Mouse (Mus musculus): ENCODE results near the gene Olfr1508. TPM values are rescaled to one million over a fixed set of nuclear protein-coding genes. Genes with fewer than 3 reads are reported as not detected.

Olfr1508 gene
- not detected in 2 replicates for polyA plus RNA-seq (2015; fragmentation: Nextera tagmentation; extraction: Ambion mirVana)

DNA sequence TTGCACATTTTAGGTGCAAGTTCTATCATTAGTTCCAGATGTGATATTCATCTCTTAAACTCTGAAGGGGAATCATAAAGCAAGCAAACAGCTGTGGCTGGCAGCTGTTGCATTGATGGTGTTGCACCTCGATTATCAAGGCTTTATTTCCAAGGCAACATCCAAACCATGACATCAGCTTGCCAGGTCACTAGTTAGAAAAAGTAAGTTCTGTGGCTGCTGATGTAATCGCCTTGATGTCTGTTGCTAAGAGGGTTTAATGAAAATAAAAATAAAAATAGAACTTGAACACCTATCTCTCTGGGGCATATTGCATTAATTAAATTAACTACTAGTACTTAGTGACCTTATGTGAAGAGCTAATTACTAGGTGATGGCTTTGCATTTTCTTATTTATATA, at the start of gene Olfr1508:
Olfr1508 (minus strand) TSS at position 101 of the 400 bp plus-strand sequence.

DNA sequence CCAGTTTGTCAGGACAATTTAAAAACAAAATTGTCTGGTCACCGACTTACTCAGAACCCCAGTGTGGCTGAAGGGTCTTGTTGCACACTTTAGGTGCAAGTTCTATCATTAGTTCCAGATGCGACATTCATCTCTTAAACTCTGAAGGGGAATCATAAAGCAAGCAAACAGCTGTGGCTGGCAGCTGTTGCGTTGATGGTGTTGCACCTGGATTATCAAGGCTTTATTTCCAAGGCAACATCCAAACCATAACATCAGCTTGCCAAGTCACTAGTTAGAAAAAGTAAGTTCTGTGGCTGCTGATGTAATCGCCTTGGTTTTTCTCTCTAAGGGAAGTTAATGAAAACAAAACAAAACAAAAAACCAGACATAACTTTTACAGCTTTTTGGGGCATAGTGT, 28.2 kb upstream of the Olfr1508 start, which contains the start of gene Olfr1507:
Olfr1507 (minus strand) TSS at position 234 of the 400 bp plus-strand sequence.

DNA sequence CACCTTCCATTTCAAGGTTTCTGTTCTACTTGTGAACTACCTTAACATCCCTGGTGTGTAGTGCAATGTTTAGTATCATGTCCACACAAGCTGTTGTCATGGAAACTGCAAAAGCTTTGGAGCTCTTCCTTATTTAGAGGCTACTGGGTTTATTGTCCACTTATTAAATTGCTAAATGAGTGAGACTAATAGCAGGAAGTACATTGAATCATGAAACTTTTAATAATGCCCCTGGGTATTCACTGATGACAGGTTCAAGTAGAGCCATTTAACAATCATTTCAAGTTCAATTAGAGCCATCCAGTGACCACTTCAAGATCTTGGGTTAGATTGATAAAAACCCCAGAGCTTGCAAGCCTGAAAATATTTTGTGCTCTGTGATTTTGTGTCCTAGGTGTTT, 24.6 kb downstream of the Olfr1508 start, which contains the start of gene Olfr1509:
Olfr1509 (plus strand) TSS at position 301 of the 400 bp plus-strand sequence.

DNA sequence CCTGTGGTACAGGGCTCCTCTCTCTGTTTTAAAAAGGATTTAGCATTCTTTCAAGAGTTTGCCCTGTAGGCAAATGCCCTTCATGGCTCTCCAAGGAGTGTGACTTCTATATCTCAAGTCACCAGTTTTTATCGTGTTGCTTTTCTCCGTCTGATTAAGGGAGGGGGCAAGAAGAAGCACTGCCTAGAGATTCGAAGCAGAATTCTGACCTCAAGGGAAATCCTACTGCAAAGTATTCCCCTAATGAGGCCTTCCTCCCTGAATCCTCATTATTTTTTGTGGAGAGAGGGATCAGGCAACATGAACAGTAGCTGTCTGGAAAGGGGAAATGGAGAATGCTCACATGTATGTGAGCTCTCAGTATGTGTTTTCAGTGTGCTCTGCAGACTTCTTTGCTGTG, 53.0 kb downstream of the Olfr1508 start, which contains the start of gene Olfr1510:
Olfr1510 (minus strand) TSS at position 101 of the 400 bp plus-strand sequence.

Other genes starting within 250 kb of the Olfr1508 start
- gene Chd8, start 209.7 kb downstream of the Olfr1508 start, polyA plus RNA-seq (2015; fragmentation: Nextera tagmentation; extraction: Ambion mirVana), result 13.9 and 17.3 TPM in 2 replicates
- 24.7 and 27.3 TPM in 2 replicates for gene Tox4, start 188.3 kb downstream of the Olfr1508 start, polyA plus RNA-seq (2015; fragmentation: Nextera tagmentation; extraction: Ambion mirVana)
- gene Rab2b, start 187.9 kb downstream of the Olfr1508 start, polyA plus RNA-seq (2015; fragmentation: Nextera tagmentation; extraction: Ambion mirVana), result 14.2 and 16.5 TPM in 2 replicates
- 17.1 and 17.3 TPM in 2 replicates for gene Mettl3, start 162.4 kb downstream of the Olfr1508 start, polyA plus RNA-seq (2015; fragmentation: Nextera tagmentation; extraction: Ambion mirVana)
- 2.2 and 2.7 TPM in 2 replicates for gene Sall2, start 138.7 kb downstream of the Olfr1508 start, polyA plus RNA-seq (2015; fragmentation: Nextera tagmentation; extraction: Ambion mirVana)
- gene Olfr1513, start 111.1 kb downstream of the Olfr1508 start, polyA plus RNA-seq (2015; fragmentation: Nextera tagmentation; extraction: Ambion mirVana), result not detected in 2 replicates
- not detected in 2 replicates for gene Olfr1512, start 88.3 kb downstream of the Olfr1508 start, polyA plus RNA-seq (2015; fragmentation: Nextera tagmentation; extraction: Ambion mirVana)
- gene Olfr1511, start 70.1 kb downstream of the Olfr1508 start, polyA plus RNA-seq (2015; fragmentation: Nextera tagmentation; extraction: Ambion mirVana), result not detected in 2 replicates
- not detected in 2 replicates for gene Olfr1510, start 53.1 kb downstream of the Olfr1508 start, polyA plus RNA-seq (2015; fragmentation: Nextera tagmentation; extraction: Ambion mirVana)
- not detected in 2 replicates for gene Olfr1509, start 24.5 kb downstream of the Olfr1508 start, polyA plus RNA-seq (2015; fragmentation: Nextera tagmentation; extraction: Ambion mirVana)
- not detected in 2 replicates for gene Olfr1507, start 28.3 kb upstream of the Olfr1508 start, polyA plus RNA-seq (2015; fragmentation: Nextera tagmentation; extraction: Ambion mirVana)